Mouse (Mus musculus) heart, embryonic 12.5 days (tissue): ENCODE measurements around the gene Ltbp1. TPM values are rescaled to one million over a fixed set of nuclear protein-coding genes. Genes with fewer than 3 reads are reported as not detected.

ENCODE experiments used
- ATAC-seq: fragments of 200-750 bp; cut with Nextera tagmentation; 2 replicates; pipeline ENCODE4 v1.8.0; 2017; ENCODE audit warnings: moderate TSS enrichment, moderate library complexity; ENCODE audit not compliant: insufficient number of reproducible peaks, low FRiP score
- H3K27ac ChIP-seq: fragments of 300-500 bp; sonication (generic); 2 replicates; pipeline ENCODE4 v1.5.1; 2016; ENCODE audit warnings: mild to moderate bottlenecking, moderate library complexity; ENCODE audit not compliant: poor library complexity, severe bottlenecking
- H3K27me3 ChIP-seq: fragments of 300-500 bp; sonication (generic); replicated peaks from 2 replicates; pipeline ENCODE4 v1.6.1; 2016; ENCODE audit warnings: mild to moderate bottlenecking, moderate library complexity
- H3K36me3 ChIP-seq: fragments of 300-500 bp; sonication (generic); 2 replicates; pipeline ENCODE4 v1.6.1; 2016; ENCODE audit warnings: mild to moderate bottlenecking, moderate library complexity
- H3K4me1 ChIP-seq: fragments of 300-500 bp; sonication (generic); replicated peaks from 2 replicates; pipeline ENCODE4 v1.6.1; 2016; ENCODE audit warnings: mild to moderate bottlenecking
- H3K4me2 ChIP-seq: fragments of 300-500 bp; sonication (generic); 2 replicates; pipeline ENCODE4 v1.6.1; 2016; ENCODE audit warnings: mild to moderate bottlenecking, moderate library complexity
- H3K4me3 ChIP-seq: fragments of 300-500 bp; sonication (generic); 2 replicates; pipeline ENCODE4 v1.5.1; 2016; ENCODE audit warnings: mild to moderate bottlenecking
- H3K9ac ChIP-seq: fragments of 300-500 bp; sonication (generic); 2 replicates; pipeline ENCODE4 v1.6.1; 2016; ENCODE audit warnings: mild to moderate bottlenecking, moderate library complexity
- H3K9me3 ChIP-seq: fragments of 300-500 bp; sonication (generic); replicated peaks from 2 replicates; pipeline ENCODE4 v1.6.1; 2016; ENCODE audit warnings: mild to moderate bottlenecking, moderate library complexity
- WGBS: fragments of 180-500 bp; shearing (Covaris S2); methylation state at CpG from one replicate; pipeline ENCODE4 v1.1.7; 2016; 5-methylcytosine and 5-hydroxymethylcytosine counted together
- polyA plus RNA-seq: library from polyadenylated mRNA; unstranded; fragments of >200 nt; fragmentation: Nextera tagmentation; extraction: Ambion mirVana; gene quantifications from 2 replicates; pipeline ENCODE4 v1.2.1, GENCODE M21; 2016

Gene Ltbp1
- polyA plus RNA-seq, 1 experiment from 2014 or later = 58.8 TPM

DNA sequence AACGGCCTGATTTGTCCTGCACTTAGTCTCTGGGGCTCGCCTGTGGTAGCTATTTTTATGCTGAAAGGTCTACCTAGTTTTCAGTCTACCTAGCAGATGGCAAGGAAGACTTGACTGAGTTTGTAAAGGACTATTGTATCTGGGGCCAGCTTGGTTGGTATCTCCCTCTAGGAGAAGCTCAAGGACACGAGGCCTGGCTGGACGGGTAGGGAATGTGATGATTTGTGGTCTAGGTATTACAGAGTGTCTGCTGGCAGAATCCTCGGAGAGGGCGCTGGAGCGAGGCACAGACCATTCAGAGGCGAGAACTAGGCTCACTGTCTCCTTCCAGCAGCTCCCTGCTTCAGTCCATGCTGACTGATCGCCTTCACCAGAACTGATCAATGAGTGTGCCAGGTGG is 146.4 kb downstream of the Ltbp1 start:
- Histone ChIP-seq H3K9ac (no peak overlapping the region), H3K36me3 (no peaks in the 10 kb centered on the region), H3K4me3 (no peak overlapping the region), H3K27ac (peak overlapping the region; percentile 58), H3K9me3 (no peaks in the 10 kb centered on the region), H3K4me1 (peaks cover 29% of the 10 kb centered on the region), H3K4me2 (peak overlapping the region; percentile 21), H3K27me3 (no peaks in the 10 kb centered on the region)
- no peak for ATAC-seq
- WGBS = 28% methylated on average over 9 of the region's 9 CpGs

DNA sequence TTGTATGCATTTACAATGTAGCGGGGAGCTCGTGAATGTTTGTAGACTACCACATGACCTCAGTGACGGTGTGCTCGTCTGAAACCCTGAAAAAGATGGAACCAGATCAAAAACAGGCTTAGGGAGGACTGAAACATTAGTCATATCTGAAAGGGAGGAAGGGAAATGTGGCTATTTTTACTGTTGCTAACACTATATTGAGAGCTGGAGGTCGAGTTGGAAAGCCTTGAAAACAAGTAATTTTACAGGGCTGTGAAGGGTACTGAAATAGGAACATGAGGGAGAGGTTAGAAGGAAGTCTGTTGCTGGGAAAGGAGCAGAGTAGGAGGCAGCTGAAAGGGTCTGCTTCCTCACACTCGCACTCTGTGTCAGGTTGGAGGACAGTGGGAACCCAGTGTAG is 147.7 kb downstream of the Ltbp1 start:
- Histone ChIP-seq H3K4me1 (peaks cover 37% of the 10 kb centered on the region), H3K4me3 (no peak overlapping the region), H3K9me3 (no peaks in the 10 kb centered on the region), H3K4me2 (no peak overlapping the region), H3K27ac (no peak overlapping the region), H3K9ac (no peak overlapping the region), H3K36me3 (no peaks in the 10 kb centered on the region), H3K27me3 (no peaks in the 10 kb centered on the region)
- WGBS = 58% methylated on average over 6 of the region's 6 CpGs
- ATAC-seq = no peak

GRCm38 (mm10) chr17:75158385-75158784 is 153.0 kb downstream of the Ltbp1 start:
- Histone ChIP-seq H3K4me3 (no peak overlapping the region), H3K9ac (no peak overlapping the region), H3K27me3 (no peaks in the 10 kb centered on the region), H3K27ac (no peak overlapping the region), H3K4me1 (peaks cover 30% of the 10 kb centered on the region), H3K9me3 (no peaks in the 10 kb centered on the region), H3K36me3 (no peaks in the 10 kb centered on the region), H3K4me2 (no peak overlapping the region)
- ATAC-seq = no peak
- WGBS = 62% methylated on average over 6 of the region's 6 CpGs

GRCm38 (mm10) chr17:75159066-75159787 is 153.9 kb downstream of the Ltbp1 start:
- Histone ChIP-seq H3K4me2 (no peak overlapping the region), H3K4me1 (peaks cover 29% of the 10 kb centered on the region), H3K4me3 (no peak overlapping the region), H3K27me3 (no peaks in the 10 kb centered on the region), H3K27ac (no peak overlapping the region), H3K36me3 (no peaks in the 10 kb centered on the region), H3K9ac (no peak overlapping the region), H3K9me3 (no peaks in the 10 kb centered on the region)
- WGBS = 48% methylated on average over 8 of the region's 8 CpGs
- no peak for ATAC-seq

DNA sequence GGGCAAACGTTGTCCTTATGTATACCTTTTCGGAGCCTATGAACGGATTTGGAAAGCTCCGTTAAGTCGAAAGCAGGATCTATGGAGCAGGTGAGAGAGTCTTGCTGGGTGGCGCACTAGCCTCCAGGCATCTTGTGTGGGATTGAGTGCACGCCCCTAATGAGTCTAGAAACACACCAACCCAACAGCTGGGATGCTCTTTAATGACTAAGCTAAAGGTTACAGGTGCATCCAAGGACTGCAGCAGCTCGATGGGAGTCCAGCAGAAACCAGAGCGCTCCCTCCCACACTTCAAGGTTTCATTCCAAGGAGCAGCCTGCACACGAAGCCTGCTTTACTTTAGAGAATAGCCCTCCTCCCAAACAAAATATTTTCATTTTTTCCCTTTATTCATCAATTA is 155.7 kb downstream of the Ltbp1 start:
- peaks cover 4% of the 10 kb centered on the region; the same call in 1 of the 2 replicates for H3K36me3 ChIP-seq
- no peak overlapping the region for H3K4me3 ChIP-seq
- no peaks in the 10 kb centered on the region for H3K9me3 ChIP-seq
- 91% methylated on average over 10 of the region's 10 CpGs for WGBS
- no peak for ATAC-seq
- H3K27me3 ChIP-seq = no peaks in the 10 kb centered on the region
- H3K4me1 ChIP-seq = peaks cover 36% of the 10 kb centered on the region
- H3K4me2 ChIP-seq = no peak overlapping the region
- no peak overlapping the region for H3K27ac ChIP-seq
- no peak overlapping the region for H3K9ac ChIP-seq

DNA sequence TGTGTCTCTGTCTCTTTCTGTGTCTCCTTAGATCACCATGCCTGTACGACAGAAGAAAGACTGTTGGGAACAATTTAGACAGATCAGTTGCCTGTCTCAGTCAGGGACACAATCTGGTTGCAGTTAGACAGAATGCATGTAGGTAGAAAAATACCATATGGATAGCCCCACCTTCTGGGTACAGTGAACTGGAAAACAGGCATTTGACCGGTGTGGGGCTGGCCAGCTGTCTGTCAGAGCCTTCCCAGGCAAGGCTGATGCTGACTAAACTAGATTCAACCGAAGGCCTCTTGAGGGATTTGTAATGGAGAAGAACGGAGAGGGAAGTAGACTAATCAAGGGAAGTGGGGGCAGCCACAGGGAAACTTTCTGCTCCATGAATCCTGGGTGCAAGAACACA is 156.6 kb downstream of the Ltbp1 start:
- 70% methylated on average over 4 of the region's 4 CpGs for WGBS
- no peak overlapping the region for H3K27ac ChIP-seq
- peaks cover 4% of the 10 kb centered on the region; the same call in 1 of the 2 replicates for H3K36me3 ChIP-seq
- H3K9me3 ChIP-seq = no peaks in the 10 kb centered on the region
- H3K27me3 ChIP-seq = no peaks in the 10 kb centered on the region
- no peak overlapping the region for H3K9ac ChIP-seq
- H3K4me3 ChIP-seq = no peak overlapping the region
- no peak for ATAC-seq
- no peak overlapping the region for H3K4me2 ChIP-seq
- H3K4me1 ChIP-seq = peaks cover 36% of the 10 kb centered on the region

DNA sequence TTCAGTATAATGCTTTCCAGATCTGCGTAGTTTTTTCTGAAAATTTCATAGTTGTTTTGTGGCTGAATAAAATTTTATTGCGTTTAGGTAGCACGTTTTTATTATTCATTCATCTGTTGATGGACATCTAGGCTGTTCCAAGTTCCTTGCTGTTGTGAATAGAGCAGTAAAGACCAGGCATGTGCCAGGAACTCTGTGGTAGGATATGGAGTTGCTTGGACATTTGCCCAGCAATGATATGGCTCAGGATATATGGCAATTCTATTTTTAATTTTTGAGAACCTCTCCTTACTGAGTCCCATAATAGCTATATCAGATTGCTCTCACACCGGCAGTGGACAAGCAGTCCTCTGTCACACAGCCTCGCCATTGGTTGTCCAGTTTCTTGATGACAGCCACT is 159.2 kb downstream of the Ltbp1 start:
- no peak overlapping the region for H3K4me3 ChIP-seq
- peaks cover 4% of the 10 kb centered on the region; the same call in 1 of the 2 replicates for H3K36me3 ChIP-seq
- no peaks in the 10 kb centered on the region for H3K9me3 ChIP-seq
- H3K27me3 ChIP-seq = no peaks in the 10 kb centered on the region
- ATAC-seq = no peak
- 64% methylated on average over 5 of the region's 5 CpGs for WGBS
- H3K27ac ChIP-seq = no peak overlapping the region
- no peak overlapping the region for H3K9ac ChIP-seq
- peaks cover 22% of the 10 kb centered on the region for H3K4me1 ChIP-seq
- no peak overlapping the region for H3K4me2 ChIP-seq

GRCm38 (mm10) chr17:75168572-75169200 is 163.3 kb downstream of the Ltbp1 start:
- no peaks in the 10 kb centered on the region for H3K9me3 ChIP-seq
- H3K36me3 ChIP-seq = peaks cover 4% of the 10 kb centered on the region; the same call in 1 of the 2 replicates
- H3K4me2 ChIP-seq = no peak overlapping the region
- no peak for ATAC-seq
- no peak overlapping the region for H3K9ac ChIP-seq
- H3K27ac ChIP-seq = no peak overlapping the region
- WGBS = 71% methylated on average over 3 of the region's 3 CpGs
- H3K4me1 ChIP-seq = peaks cover 34% of the 10 kb centered on the region
- no peak overlapping the region for H3K4me3 ChIP-seq
- H3K27me3 ChIP-seq = no peaks in the 10 kb centered on the region

DNA sequence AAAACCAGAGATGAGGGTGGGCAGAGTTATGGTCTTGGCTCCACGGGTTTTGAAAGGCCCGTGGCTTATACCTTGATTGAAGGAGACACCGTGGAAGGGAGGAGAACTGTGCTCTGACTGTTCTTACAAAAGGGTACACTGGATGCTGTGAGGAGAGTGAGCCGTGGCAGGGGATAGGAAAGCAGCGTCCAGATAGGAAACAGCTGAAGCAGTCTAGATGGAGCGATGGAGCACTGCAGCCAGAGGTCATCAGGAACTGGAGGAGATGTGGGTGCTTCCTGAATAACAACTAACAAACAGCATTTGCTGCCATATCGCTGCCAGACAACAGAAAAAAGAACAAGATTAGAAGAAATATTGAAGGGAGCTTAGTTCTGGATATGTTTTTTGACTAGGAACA is 166.3 kb downstream of the Ltbp1 start:
- Histone ChIP-seq H3K4me1 (peaks cover 37% of the 10 kb centered on the region), H3K9ac (no peak overlapping the region), H3K27ac (no peak overlapping the region), H3K9me3 (no peaks in the 10 kb centered on the region), H3K27me3 (no peaks in the 10 kb centered on the region), H3K36me3 (no peaks in the 10 kb centered on the region), H3K4me2 (no peak overlapping the region), H3K4me3 (no peak overlapping the region)
- no peak for ATAC-seq
- 64% methylated on average over 7 of the region's 7 CpGs for WGBS

DNA sequence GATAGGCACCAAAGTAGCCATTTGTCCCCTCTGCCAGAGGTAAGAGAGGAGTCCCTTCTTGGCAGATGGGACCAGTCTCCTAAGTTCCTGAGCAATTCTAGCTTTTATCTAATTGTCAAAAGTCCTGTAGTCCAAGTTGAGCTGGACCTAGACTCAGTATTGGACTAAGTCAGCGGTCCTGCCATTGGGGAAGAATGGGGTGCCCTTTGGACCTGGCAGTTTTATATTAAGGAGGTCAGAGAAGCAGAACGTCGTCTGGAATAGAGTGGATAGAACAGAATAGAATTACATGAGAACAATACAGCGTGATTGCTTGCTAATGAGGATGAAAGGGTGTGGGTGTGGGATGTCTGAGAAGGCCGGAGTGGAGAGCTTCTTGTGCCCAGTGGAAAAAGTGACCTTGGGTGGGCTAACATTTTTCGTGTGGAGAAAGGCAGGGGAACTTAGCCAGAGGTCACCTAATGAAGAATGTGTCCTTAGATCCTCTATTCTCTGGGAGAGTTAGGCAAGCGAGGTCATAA is 167.4 kb downstream of the Ltbp1 start:
- ATAC-seq = no peak
- no peaks in the 10 kb centered on the region for H3K36me3 ChIP-seq
- H3K27ac ChIP-seq = no peak overlapping the region
- H3K27me3 ChIP-seq = no peaks in the 10 kb centered on the region
- no peak overlapping the region for H3K4me3 ChIP-seq
- WGBS = 85% methylated on average over 7 of the region's 7 CpGs
- H3K9ac ChIP-seq = no peak overlapping the region
- H3K9me3 ChIP-seq = no peaks in the 10 kb centered on the region
- peaks cover 42% of the 10 kb centered on the region for H3K4me1 ChIP-seq
- H3K4me2 ChIP-seq = no peak overlapping the region

DNA sequence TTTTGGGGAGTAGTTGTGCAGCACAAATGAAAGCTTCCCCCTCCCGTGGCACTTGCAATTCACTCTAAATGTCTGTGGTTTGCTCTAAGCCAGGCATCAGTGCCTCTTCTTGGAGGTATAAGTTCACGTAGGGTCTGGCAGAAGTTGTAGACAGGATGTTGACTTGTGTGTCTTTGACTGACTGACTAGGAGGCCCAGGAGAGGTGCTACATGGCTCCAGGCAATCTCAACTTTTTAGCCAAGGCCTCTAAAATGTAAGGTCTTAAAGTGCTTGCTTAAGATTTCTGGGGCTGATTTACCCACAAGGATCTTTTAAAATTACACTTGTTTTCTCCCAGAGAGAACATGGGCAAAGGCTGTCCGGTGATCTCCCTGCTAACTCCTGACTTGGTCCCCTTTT is 169.1 kb downstream of the Ltbp1 start:
- H3K36me3 ChIP-seq = no peaks in the 10 kb centered on the region
- no peak overlapping the region for H3K4me2 ChIP-seq
- H3K9me3 ChIP-seq = no peaks in the 10 kb centered on the region
- 82% methylated on average over 3 of the region's 3 CpGs for WGBS
- H3K27ac ChIP-seq = no peak overlapping the region
- no peak for ATAC-seq
- peaks cover 49% of the 10 kb centered on the region for H3K4me1 ChIP-seq
- no peak overlapping the region for H3K9ac ChIP-seq
- no peaks in the 10 kb centered on the region for H3K27me3 ChIP-seq
- H3K4me3 ChIP-seq = no peak overlapping the region
